Mouse (Mus musculus) kidney, adult 2 months (tissue): ENCODE measurements around the gene Jchain. TPM values are rescaled to one million over a fixed set of nuclear protein-coding genes. Genes with fewer than 3 reads are reported as not detected.
"Not testable (repeated sequence)": the region's sequence is repeated elsewhere in the genome, so short reads cannot be mapped to it uniquely, and the experiment has no call there.

Source experiments
- DNase-seq: peaks from one replicate; pipeline ENCODE4 v3.0.0; 2021
- H3K27ac ChIP-seq: fragments of 200-500 bp; 2 replicates; pipeline ENCODE4 v1.5.1; 2012; ENCODE audit warnings: low read depth, low read length, control low read depth, inconsistent platforms; ENCODE audit not compliant: insufficient read depth
- H3K27me3 ChIP-seq: fragments of 200-500 bp; replicated peaks from 2 replicates; pipeline ENCODE4 v1.6.1; 2012; ENCODE audit warnings: mild to moderate bottlenecking, moderate library complexity, low read length, inconsistent platforms; ENCODE audit not compliant: control insufficient read depth, insufficient read depth
- H3K36me3 ChIP-seq: fragments of 200-500 bp; 2 replicates; pipeline ENCODE4 v1.6.1; 2012; ENCODE audit warnings: mild to moderate bottlenecking, moderate library complexity, low read length, inconsistent platforms; ENCODE audit not compliant: control insufficient read depth, insufficient read depth
- H3K4me1 ChIP-seq: fragments of 200-500 bp; 2 replicates; pipeline ENCODE4 v1.6.1; 2011; ENCODE audit warnings: low read length; ENCODE audit not compliant: control insufficient read depth, insufficient read depth
- H3K4me3 ChIP-seq: fragments of 200-500 bp; 2 replicates; pipeline ENCODE4 v1.5.1; 2011; ENCODE audit warnings: mild to moderate bottlenecking, low read depth, low read length, control low read depth; ENCODE audit not compliant: insufficient read depth
- CTCF ChIP-seq: fragments of 200-500 bp; conservative IDR thresholded peaks from 2 replicates; pipeline ENCODE4 v1.5.1; 2011; ENCODE audit warnings: low read depth, mild to moderate bottlenecking, control low read depth, low read length, moderate library complexity, mixed read lengths; ENCODE audit not compliant: insufficient read depth, insufficient read length
- POLR2A ChIP-seq: fragments of 200-500 bp; IDR thresholded peaks from one replicate; pipeline ENCODE4 v1.6.1; 2011; ENCODE audit warnings: low read depth, low read length, control low read depth
- WGBS: fragments of 180-500 bp; shearing (Covaris S2); methylation state at CpG from one replicate; pipeline ENCODE4 v1.1.7; 2018; 5-methylcytosine and 5-hydroxymethylcytosine counted together
- polyA plus RNA-seq: library from polyadenylated mRNA; depleted of rRNA; stranded (reverse); fragments of >200 nt; gene quantifications from 2 replicates; pipeline ENCODE4 v1.2.3, GENCODE M21; 2012

Jchain gene
- polyA plus RNA-seq, 1 experiment = 5.5 TPM

DNA sequence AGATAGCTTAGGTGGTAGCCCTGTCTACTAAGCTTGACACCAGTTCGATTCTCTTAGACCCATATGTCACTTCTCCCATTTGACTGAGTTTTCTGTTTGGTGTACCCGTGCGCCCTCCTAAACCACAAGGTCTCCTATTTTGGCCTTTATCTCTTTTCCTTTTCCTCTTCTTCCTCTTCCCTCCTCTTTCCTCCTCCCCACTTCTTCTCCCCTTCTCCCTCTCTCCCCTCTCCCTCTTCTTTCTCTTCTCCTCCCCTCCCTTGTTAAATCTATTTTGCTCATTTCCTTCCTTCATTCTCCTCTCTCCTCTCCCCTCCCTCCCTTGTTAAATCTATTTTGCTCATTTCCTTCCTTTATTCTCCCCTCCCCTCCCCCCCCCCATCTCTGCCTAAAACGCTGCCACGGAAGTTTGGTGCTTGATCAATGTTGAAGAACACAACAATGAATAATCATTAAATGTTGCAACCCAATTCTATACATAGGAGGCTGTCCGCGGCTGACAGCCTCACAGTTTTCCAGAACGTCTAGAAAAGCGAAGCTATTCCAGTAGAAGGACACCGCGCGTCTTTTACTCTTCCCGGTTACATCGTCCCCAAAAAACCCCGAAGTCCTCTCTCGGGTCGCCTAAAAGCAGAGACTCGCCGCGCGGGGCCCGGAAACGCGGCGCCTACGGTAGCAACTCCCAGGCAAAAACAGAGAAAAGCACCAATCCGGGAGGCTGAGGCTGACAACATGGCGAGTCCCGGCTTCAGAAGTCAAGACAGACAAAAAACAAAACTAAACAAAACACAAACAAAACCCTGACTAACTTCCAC is 25.8 kb upstream of the Jchain start:
- TF ChIP-seq POLR2A = no peak
- no peak for TF ChIP-seq CTCF
- DNase-seq = no peak

DNA sequence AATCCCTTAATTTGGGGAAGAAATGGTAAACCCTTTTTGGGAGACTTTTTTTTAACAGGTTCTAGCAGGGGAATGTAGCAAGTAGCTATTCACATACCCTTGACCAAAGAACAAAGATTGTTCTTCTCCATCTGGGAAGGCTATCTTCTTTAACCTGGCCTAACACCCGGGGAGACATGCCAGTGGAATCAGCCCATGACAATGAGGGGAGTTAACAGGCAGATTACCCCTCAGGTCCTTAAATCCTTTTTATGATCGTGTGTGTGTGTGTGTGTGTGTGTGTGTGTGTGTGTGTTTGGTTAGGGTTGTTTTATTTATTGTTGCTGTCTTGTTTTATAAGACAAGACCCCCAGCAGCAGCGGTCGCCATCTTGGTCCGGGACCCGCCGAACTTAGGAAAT is 17.8 kb upstream of the Jchain start:
- TF ChIP-seq CTCF (no peak), POLR2A (no peak)
- WGBS = 81% methylated on average over 7 of the region's 7 CpGs
- no peaks in the 10 kb centered on the region for H3K36me3 ChIP-seq
- no peaks in the 10 kb centered on the region for H3K27me3 ChIP-seq
- no peaks in the 10 kb centered on the region for H3K4me1 ChIP-seq
- H3K4me3 ChIP-seq = no peak overlapping the region
- no peak overlapping the region for H3K27ac ChIP-seq
- DNase-seq = no peak

More for the DNA sequence above, 25.8 kb upstream of the Jchain start:
- 7% methylated on average over 29 of the region's 29 CpGs for WGBS
- no peaks in the 10 kb centered on the region for H3K36me3 ChIP-seq
- peak overlapping the region; percentile 49 for H3K4me3 ChIP-seq
- peak overlapping the region; percentile 70 for H3K27ac ChIP-seq
- H3K4me1 ChIP-seq = peaks cover 11% of the 10 kb centered on the region; the same call in 1 of the 2 replicates
- no peaks in the 10 kb centered on the region for H3K27me3 ChIP-seq

- not testable (repeated sequence) for H3K4me1 ChIP-seq, H3K4me3 ChIP-seq, H3K27ac ChIP-seq, H3K36me3 ChIP-seq, H3K27me3 ChIP-seq
- peak; percentile 51 for DNase-seq
- 87% methylated on average over 1 of the region's 1 CpGs for WGBS
Measured at GRCm38 (mm10) chr5:88544411-88544810, 16.7 kb upstream of the Jchain start.

DNA sequence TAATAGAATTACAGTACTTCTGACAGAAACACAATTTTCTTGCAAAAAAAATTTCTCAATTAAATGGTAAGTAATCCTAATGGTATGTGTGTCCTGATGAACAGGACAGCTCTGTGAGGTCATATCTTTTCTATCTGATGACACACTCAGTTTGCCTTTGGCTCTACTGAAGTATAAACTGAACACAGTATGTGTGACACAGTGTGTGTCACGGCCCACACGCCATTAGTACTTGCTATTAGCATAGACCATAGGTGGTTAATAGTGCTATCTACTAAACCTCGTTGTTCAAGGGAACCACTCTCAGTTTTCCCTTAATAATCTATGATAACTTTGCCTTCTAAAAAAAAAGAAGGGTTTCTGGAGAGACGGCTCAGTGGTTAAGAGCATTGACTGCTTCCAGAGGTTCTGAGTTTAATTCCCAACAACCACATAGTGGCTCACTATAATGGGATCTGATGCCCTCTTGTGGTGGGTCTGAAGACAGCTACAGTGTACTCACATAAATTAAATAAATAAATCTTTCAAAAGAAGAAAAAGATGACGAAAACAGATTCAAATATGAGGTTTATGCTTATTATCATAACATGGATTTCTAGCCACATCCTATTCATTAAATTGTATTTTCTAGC is 15.1 kb upstream of the Jchain start:
- H3K36me3 ChIP-seq = no peaks in the 10 kb centered on the region
- 0 out of 2 replicates have a peak, but pooled peaks have one; percentile 11 for TF ChIP-seq CTCF
- TF ChIP-seq POLR2A = no peak
- no peaks in the 10 kb centered on the region for H3K27me3 ChIP-seq
- 48% methylated on average over 5 of the region's 5 CpGs for WGBS
- no peaks in the 10 kb centered on the region for H3K4me1 ChIP-seq
- H3K27ac ChIP-seq = no peak overlapping the region
- peak; percentile 74 for DNase-seq
- no peak overlapping the region for H3K4me3 ChIP-seq

DNA sequence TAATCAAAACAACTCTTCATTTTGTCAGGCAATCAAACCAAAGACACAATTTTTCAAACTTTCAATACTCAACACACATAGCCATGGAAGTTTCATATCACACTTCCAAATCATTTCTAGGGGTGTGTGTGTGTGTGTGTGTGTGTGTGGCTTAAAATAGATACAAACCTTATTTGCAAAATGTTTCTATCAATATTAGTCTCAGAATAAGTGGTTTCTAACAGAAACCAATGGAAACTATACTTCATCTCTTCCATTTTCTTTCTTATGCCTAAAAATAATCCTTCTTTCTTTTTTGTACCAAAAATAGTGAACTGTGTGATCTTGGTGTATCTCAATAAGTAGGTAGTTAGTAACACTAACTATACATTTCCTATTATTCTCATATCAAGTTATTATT is 13.2 kb upstream of the Jchain start:
- no peak for DNase-seq
- Histone ChIP-seq H3K36me3 (no peaks in the 10 kb centered on the region), H3K27ac (no peak overlapping the region), H3K4me1 (no peaks in the 10 kb centered on the region), H3K27me3 (no peaks in the 10 kb centered on the region), H3K4me3 (no peak overlapping the region)
- no peak for TF ChIP-seq CTCF
- TF ChIP-seq POLR2A = no peak

DNA sequence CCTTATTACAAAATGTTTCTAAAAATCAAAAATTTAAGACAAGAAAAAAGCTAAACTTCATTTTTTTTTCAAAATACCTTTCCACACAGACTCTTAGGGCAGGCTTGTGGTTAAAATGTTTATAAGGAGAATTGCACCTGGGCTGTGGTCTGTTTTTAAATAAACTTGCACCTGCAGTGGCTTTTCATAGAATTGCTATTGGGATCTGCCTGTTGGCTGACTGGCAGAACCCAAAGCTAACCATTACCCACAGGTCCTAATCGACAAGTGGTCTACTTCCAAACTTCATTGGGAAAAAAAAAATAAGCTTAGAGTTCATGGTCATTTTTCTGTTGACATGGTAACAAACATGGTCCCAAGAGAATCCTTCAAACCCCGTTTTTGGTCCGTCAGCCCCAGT is 7.0 kb upstream of the Jchain start:
- no peaks in the 10 kb centered on the region for H3K4me1 ChIP-seq
- no peak for DNase-seq
- H3K36me3 ChIP-seq = no peaks in the 10 kb centered on the region
- H3K4me3 ChIP-seq = no peak overlapping the region
- no peak for TF ChIP-seq POLR2A
- TF ChIP-seq CTCF = no peak
- H3K27me3 ChIP-seq = no peaks in the 10 kb centered on the region
- WGBS = 70% methylated on average over 3 of the region's 3 CpGs
- no peak overlapping the region for H3K27ac ChIP-seq

GRCm38 (mm10) chr5:88530908-88531307 is 3.2 kb upstream of the Jchain start:
- TF ChIP-seq POLR2A (no peak), CTCF (no peak)
- H3K4me1 ChIP-seq = no peaks in the 10 kb centered on the region
- H3K4me3 ChIP-seq = no peak overlapping the region
- H3K27ac ChIP-seq = no peak overlapping the region
- DNase-seq = no peak
- WGBS = 61% methylated on average over 1 of the region's 1 CpGs
- H3K27me3 ChIP-seq = no peaks in the 10 kb centered on the region
- H3K36me3 ChIP-seq = no peaks in the 10 kb centered on the region
